Mouse (Mus musculus): Measurements from ENCODE around the gene Fbxw8.

Fbxw8 gene

GRCm38 (mm10) chr5:118044907-118045306, 110.4 kb downstream of the Fbxw8 start:
- no peak for DNase-seq (ENCODE audit: low spot score in 2 of 2)

DNA sequence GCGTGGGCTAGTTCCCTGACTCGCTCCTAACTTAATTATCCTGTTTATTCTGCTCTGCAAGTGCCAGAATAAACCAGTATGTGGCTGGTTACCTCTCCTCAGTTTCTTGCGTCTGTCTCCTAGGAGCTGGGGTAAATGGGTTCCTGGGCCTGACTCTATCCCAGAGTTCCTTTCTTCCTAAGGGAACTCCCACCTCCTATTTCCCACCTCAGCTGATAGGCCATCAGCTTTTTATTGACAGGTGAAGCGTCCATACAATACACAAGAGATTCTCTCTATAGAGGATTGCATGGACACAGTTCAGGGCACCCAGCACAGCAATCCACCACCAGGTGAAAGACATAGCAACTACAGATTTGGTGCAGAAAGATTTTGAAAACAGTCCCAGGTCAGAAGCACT, 111.5 kb downstream of the Fbxw8 start:
- no peak for DNase-seq (ENCODE audit: low spot score in 2 of 2)

DNA sequence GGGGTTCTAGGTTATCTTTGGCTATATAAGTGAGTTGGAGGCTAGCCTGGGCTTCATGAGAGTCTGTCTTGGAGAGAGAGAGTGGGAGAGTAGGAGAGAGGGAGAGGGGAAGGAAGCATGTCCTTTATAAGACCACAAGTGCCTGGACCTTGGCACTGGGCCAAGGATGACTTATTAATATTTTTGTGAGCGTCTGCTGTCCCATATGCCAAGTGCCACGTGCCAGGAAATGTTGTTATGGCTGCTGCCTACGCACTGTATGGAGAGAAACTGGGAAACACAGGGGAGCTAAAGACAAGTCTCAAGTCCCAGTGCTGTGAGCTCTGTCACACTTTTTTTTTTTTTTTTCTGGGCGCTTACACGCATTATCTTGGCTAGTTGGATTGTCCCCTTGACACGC, 112.7 kb downstream of the Fbxw8 start:
- DNase-seq (ENCODE audit: low spot score in 2 of 2): no peak

GRCm38 (mm10) chr5:118039241-118039668, 116.0 kb downstream of the Fbxw8 start:
- DNase-seq (ENCODE audit: low spot score in 2 of 2): no peak

GRCm38 (mm10) chr5:118037798-118038484, 117.3 kb downstream of the Fbxw8 start:
- DNase-seq (ENCODE audit: low spot score in 2 of 2): no peak

DNA sequence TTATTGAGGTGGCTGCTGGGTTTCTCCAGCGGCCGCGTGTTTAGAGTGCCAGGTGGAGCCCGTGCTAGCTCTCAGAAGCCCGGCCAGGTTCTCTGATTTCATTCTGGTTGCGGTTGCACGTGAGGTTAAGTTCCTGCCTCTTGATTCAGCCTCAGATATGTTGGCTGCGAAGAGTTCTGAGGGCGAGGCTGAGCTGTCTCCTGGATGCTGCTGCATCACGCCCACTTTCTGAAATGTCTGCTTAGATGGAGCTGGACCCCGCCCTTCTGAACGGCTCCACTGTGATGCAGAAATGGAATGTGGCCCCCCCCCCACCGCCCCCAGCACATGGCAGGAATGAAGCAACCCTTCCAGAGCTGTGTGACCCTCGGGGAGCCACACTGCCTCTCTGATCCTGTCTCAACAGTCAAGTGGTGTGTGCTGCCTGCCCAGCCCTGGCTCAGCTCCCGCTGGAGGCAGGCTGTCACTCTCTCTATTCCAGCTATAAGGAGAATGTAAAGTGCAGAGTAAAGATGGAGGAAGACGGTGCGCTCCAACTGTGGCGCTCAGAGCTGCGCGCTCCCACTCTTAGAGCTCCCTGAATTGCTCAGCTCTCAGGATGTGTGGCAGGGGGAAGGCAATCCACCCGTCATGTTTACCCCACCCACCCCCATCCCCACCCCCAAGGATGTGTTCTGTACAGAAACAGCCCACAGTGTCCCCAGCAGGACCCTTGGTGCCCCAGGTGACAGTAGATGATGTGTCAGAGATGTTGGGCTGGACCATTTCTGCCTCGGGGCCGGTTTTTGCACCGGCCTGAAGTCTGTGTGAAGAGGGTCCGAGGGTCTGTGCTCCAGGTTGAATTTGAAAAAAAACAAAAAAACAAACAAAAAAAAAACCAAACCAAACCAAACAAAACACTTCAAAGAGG, 118.1 kb downstream of the Fbxw8 start:
- DNase-seq (ENCODE audit: low spot score in 2 of 2): no peak

DNA sequence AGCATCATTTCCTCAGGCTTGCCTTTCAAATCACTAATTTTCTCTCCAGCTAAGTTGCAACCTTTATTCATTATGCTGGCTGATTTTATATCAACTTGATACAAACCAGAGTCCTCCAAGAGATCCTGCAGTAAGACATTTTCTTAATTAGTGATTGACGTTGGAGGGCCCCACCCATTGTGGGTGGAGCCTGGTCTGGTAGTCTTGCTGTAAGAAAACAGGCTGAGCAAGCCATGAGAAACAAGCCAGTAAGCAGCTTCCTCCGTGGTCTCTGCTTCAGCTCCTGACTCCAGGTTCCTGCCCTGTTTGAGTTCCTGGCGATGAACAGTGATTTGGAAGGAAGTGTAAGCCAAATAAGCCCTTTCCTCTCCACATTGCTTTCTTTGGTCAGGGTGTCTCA, 119.5 kb downstream of the Fbxw8 start:
- no peak for DNase-seq (ENCODE audit: low spot score in 2 of 2)

GRCm38 (mm10) chr5:118034632-118035031, 120.6 kb downstream of the Fbxw8 start:
- no peak for DNase-seq (ENCODE audit: low spot score in 2 of 2)

DNA sequence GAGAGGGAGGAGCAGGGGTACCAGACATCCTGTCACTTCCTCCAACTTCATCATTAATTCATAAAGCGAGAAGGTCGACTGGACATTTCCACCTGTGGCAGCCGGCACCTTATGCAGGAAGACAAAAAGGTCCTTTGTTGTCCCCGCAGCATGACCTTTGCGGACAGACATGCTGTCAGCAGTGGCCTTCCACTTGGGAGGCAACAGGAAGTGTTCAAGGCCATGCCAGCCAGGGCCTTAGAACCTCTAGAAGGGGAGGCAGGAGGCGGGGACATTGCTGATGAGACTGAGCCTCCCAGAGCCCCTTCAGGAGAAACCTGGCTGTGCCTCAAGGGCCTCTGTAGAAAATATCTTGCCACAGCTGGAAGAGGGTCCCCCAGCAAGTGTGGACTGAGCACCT, 121.5 kb downstream of the Fbxw8 start:
- DNase-seq (ENCODE audit: low spot score in 2 of 2): no peak

DNA sequence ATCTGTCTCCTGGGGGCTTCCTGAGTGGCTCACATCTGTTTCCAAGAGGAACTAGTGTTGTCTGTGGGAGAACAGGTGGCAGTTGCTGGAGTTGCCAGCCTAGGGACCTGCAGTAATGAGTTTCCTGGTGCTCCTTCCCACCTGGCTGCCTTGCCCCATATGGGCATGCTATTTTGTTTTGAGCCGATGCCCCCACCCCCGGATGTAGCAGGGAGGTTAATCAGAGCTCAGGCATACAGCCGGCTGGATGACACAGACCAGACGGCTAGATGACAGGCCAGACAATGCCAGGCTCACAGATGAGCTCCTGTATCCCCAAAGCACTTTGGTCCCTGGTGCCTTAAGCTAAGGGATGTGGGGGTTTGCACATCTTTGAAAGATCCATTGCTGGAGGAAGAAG, 121.9 kb downstream of the Fbxw8 start:
- no peak for DNase-seq (ENCODE audit: low spot score in 2 of 2)

DNA sequence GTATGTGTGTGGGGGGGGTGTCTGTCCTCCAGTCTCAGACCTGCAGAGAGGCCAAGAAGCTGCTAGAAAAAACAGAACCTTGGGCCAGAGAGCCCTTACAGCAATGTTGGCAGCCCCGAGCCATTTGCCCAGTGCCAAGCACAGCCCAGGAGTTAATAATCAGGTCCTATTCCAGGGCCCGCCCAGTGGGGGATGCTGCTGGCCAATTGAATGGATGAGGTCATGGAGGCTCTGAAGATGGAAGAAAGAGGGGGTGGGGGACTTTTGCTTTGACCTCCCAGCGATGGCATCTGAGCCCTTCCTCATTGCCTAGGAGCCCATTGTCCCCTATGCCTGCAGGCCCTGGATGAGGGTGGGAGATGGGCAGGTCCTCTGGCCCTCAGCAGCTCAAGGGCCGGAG, 123.8 kb downstream of the Fbxw8 start:
- DNase-seq (ENCODE audit: low spot score in 2 of 2): no peak

DNA sequence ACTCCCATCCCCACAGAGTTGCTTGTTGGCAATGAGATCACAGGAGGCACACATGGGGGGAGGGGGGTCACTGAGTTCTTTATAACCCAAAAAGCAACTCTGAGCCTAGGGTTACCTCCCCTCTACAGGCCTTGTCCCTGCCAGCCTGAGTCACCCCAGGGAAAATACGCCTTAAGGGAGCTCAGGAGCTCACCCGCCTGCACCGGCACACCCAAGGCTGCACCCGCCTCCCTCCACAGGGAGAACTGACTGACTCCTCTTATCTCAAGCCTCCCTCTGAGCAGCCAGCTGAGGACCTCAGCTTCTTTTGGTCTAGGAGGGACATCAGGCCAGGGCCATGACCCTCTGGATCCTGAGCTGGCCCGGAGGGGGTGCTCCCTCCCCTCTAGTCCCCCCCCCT, 124.2 kb downstream of the Fbxw8 start:
- DNase-seq (ENCODE audit: low spot score in 2 of 2): no peak

- no peak for DNase-seq (ENCODE audit: low spot score in 2 of 2)
These were observed 125.1 kb downstream of the Fbxw8 start for GRCm38 (mm10) chr5:118030022-118030675.

GRCm38 (mm10) chr5:118029420-118029819, 125.8 kb downstream of the Fbxw8 start:
- no peak for DNase-seq (ENCODE audit: low spot score in 2 of 2)

GRCm38 (mm10) chr5:118029035-118029408, 126.2 kb downstream of the Fbxw8 start:
- DNase-seq (ENCODE audit: low spot score in 2 of 2): no peak

- no peak for DNase-seq (ENCODE audit: low spot score in 2 of 2)
These were observed 126.9 kb downstream of the Fbxw8 start for GRCm38 (mm10) chr5:118028191-118029034.

DNA sequence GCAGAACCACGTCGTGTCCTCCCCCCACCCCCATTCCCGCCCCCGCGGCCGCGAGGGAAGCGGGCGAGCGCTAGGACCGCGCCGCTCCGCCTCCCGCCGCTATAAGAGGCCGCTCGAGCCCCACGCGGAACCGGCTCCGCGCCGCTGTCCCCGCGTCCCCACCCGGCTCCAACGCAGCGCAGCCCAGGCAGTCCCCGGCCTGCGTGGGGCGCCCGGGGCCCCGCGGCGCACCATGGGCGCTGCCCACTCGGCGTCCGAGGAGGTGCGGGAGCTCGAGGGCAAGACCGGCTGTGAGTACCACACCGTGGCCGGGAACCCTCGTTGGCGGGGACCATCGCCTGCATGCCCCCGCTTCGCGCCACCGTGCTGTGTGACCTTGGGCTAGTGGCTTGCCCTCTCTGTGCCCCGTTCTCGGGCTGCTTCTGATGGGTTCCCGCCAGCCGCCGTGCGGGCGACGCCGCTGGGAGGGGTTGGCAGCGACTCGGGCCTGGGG, 127.5 kb downstream of the Fbxw8 start, which contains the start of gene Tesc:
TSS of gene Tesc (plus strand) at position 46 of the 493 bp plus-strand sequence.
- DNase-seq (ENCODE audit: low spot score in 2 of 2): no peak

- no peak for DNase-seq (ENCODE audit: low spot score in 2 of 2)
These were observed 128.1 kb downstream of the Fbxw8 start for GRCm38 (mm10) chr5:118027101-118027697.

DNA sequence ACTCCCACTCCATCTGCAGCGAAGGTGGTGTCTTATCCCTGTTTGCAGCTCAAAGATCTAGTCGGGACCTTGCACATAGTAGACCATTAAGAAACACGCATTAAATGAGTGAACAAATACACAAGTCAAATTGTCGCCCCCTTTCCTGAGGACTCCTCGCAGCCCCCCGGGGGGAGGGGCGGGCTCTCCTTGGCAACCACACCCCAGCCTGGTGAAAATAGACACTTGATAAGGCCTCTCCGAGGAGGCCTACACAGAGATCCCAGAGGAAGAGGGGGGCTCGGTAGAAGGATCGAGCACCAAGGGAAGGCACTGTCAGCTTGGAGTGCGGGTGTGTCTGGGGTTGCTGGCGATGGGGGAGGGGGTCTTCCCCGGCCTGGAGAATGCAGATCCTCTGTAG, 128.9 kb downstream of the Fbxw8 start:
- no peak for DNase-seq (ENCODE audit: low spot score in 2 of 2)

DNA sequence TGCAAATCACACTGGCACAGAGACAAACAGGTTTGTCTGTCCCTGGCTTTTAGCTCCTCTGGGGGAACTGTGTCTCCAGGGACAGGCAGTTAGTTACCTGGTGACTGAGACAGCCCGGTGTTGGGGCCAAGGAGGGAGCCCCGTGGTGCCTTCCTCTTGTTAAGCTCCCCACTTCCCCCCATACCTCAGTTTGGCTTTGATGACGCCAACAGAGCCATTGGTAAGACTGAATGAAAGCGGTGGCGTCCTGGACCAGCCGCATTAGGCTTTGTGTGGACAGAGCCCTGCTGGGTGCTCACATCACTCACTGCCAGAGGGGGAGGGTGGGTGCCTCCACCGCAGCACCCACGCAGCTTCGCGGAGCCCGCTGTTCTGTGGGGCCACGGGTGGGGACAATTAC, 129.4 kb downstream of the Fbxw8 start:
- no peak for DNase-seq (ENCODE audit: low spot score in 2 of 2)

- no peak for DNase-seq (ENCODE audit: low spot score in 2 of 2)
These were observed 132.2 kb downstream of the Fbxw8 start for GRCm38 (mm10) chr5:118023053-118023452.
